Mouse (Mus musculus): ENCODE results near the gene Gm1043.

DNA sequence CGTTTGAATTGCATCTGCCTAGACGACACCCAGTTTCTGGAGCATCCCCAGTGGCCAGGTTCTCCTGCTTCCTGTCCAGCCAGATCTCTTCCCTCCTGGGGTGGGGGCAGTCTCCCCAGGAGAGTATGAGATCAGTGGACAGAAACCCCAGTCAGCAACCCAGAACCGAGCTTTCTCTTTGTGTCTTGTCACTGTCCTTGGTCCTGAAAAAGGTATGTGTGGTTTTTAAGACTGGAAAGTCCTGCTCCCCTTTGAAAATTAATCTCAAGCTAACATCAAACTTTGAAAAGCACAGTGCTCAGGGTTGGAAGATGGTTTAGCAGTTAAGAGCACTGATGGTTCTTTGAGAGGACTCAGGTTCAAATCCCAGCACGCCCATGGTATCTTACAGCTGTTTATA is 46.7 kb downstream of the Gm1043 start:
- TF ChIP-seq CTCF (IDR thresholded peaks at IDR 0.05; ENCODE audit: insufficient read depth, low read depth, low read length) (no peak), POLR2A (IDR thresholded peaks at IDR 0.05; ENCODE audit: insufficient read depth, low read depth, low read length) (no peak)
